Mouse (Mus musculus) embryonic facial prominence, embryonic 10.5 days (tissue): ENCODE results near the gene Dzip1. TPM values are rescaled to one million over a fixed set of nuclear protein-coding genes. Genes with fewer than 3 reads are reported as not detected.

Source experiments
- DNase-seq: peaks from one replicate; pipeline ENCODE4 v3.0.0-alpha.2; 2017; ENCODE audit warnings: low spot score
- H3K27ac ChIP-seq: fragments of 300-500 bp; sonication (generic); replicated peaks from 2 replicates; pipeline ENCODE4 v1.5.1; 2016; ENCODE audit warnings: mild to moderate bottlenecking
- H3K27me3 ChIP-seq: fragments of 300-500 bp; sonication (generic); replicated peaks from 2 replicates; pipeline ENCODE4 v1.6.1; 2016; ENCODE audit warnings: low read depth, mild to moderate bottlenecking; ENCODE audit not compliant: poor library complexity, severe bottlenecking
- H3K36me3 ChIP-seq: fragments of 300-500 bp; sonication (generic); replicated peaks from 2 replicates; pipeline ENCODE4 v1.6.1; 2016; ENCODE audit warnings: mild to moderate bottlenecking, moderate library complexity
- H3K4me1 ChIP-seq: fragments of 300-500 bp; sonication (generic); 2 replicates; pipeline ENCODE4 v1.6.1; 2016
- H3K4me3 ChIP-seq: fragments of 300-500 bp; sonication (generic); 2 replicates; pipeline ENCODE4 v1.5.1; 2016; ENCODE audit warnings: mild to moderate bottlenecking, moderate library complexity
- H3K9me3 ChIP-seq: fragments of 300-500 bp; sonication (generic); 2 replicates; pipeline ENCODE4 v1.6.1; 2016; ENCODE audit warnings: mild to moderate bottlenecking
- WGBS: fragments of 180-500 bp; shearing (Covaris S2); methylation state at CpG from one replicate; pipeline ENCODE4 v1.1.7; 2016; 5-methylcytosine and 5-hydroxymethylcytosine counted together
- polyA plus RNA-seq: library from polyadenylated mRNA; unstranded; fragments of >200 nt; fragmentation: Nextera tagmentation; extraction: Ambion mirVana; gene quantifications from 2 replicates; pipeline ENCODE4 v1.2.1, GENCODE M21; 2016

Gene Dzip1
- polyA plus RNA-seq, 1 experiment from 2014 or later = 25.5 TPM

DNA sequence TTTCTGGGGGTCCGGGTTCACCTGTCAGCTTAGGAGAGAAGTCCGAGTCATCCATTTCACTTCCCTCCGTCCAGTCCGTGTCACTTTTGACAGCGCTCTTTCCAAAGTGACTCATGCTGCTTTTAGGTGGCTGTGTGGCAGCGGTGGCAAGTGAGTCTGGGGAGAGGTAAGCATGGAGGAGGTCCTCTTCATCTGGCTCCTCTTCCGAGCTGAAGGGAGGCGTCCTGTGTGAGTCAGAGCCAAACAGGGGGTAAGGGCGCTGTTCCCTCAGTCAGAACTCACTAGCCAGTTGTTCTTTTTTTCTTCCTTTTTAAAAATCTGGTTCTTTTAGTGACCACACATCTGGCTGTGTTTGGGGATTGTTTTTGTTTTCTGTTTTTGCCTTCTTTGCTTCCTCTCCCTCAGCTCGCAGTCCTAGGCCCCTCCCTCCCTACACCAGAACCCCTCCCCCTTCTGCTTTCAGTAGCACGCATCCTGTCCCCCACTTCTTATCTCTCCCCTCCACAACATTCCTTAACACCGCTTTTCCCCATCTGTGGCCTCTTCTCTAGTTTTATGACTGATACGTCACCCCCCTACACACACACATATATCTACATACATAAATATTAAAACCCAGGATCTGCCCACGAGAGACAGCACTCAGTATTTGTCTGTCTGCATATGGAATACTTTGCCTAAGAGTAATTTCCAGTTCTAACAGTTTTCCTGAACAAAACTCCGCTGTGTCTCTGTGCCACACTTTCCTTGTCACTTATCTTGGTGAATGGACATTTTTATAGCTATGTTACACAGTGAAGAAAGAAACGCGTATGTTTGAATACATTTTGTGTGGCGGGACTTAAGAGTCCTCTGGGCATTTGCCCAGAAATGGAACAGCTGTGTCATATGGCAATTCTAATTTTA lies 41.7 kb downstream of the Dzip1 start:
- 90% methylated on average over 18 of the region's 18 CpGs for WGBS
- Histone ChIP-seq H3K4me1 (no peaks in the 10 kb centered on the region), H3K9me3 (no peaks in the 10 kb centered on the region), H3K4me3 (no peak overlapping the region), H3K27me3 (no peaks in the 10 kb centered on the region), H3K27ac (no peak overlapping the region), H3K36me3 (peaks cover 97% of the 10 kb centered on the region)
- no peak for DNase-seq

DNA sequence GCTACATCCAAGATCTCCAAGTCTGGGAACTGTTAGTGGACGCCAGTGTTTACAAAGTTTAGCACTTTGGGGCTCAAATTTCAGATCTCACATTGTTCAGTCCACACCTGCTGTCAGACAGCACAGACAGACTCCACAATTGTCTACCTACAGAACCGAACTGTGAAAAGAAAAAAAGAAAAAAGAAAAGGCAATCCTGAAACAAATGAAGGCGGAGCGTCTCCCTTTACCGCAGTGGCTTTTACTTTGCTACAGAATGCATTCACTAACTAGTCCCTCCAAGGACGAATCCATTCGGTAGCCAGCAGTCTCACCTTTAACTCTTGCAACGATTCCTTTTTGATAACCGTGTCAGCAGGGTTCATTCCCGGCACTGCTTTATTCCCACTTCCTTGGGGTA lies 44.6 kb downstream of the Dzip1 start:
- no peak overlapping the region for H3K27ac ChIP-seq
- no peaks in the 10 kb centered on the region for H3K9me3 ChIP-seq
- no peaks in the 10 kb centered on the region for H3K4me1 ChIP-seq
- DNase-seq = no peak
- no peaks in the 10 kb centered on the region for H3K27me3 ChIP-seq
- 82% methylated on average over 10 of the region's 10 CpGs for WGBS
- H3K4me3 ChIP-seq = no peak overlapping the region
- peaks cover 95% of the 10 kb centered on the region for H3K36me3 ChIP-seq

DNA sequence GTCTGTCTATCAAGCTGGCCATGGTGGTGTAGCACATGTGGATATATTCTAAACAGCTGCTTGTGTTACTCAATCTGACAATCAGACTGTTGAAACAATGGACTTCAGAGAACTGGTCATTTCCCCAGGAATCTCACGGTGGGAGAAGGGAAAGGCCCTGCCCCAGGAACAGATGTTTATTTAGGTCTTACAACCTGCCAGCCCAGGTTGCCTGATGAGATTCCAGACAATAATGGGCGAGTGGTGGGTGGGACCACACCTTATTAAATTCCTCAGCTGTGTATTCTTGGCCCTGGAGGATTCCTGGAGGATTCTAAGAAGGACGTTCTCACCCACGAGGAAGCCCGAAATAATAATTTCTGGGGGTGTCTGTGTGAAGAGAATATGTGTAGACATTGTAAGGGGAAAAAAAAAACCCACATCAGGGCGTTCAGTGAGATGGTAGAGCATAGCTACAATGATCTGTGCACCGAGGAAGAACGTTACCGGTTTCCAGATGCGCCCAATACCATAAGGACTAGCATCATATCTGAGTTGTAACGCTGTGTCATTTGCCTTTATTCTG lies 46.8 kb downstream of the Dzip1 start:
- no peaks in the 10 kb centered on the region for H3K9me3 ChIP-seq
- H3K4me1 ChIP-seq = peaks cover 5% of the 10 kb centered on the region; the same call in 1 of the 2 replicates
- no peak for DNase-seq
- H3K27ac ChIP-seq = no peak overlapping the region
- WGBS = 88% methylated on average over 11 of the region's 11 CpGs
- H3K4me3 ChIP-seq = no peak overlapping the region
- peaks cover 93% of the 10 kb centered on the region for H3K36me3 ChIP-seq
- H3K27me3 ChIP-seq = no peaks in the 10 kb centered on the region

DNA sequence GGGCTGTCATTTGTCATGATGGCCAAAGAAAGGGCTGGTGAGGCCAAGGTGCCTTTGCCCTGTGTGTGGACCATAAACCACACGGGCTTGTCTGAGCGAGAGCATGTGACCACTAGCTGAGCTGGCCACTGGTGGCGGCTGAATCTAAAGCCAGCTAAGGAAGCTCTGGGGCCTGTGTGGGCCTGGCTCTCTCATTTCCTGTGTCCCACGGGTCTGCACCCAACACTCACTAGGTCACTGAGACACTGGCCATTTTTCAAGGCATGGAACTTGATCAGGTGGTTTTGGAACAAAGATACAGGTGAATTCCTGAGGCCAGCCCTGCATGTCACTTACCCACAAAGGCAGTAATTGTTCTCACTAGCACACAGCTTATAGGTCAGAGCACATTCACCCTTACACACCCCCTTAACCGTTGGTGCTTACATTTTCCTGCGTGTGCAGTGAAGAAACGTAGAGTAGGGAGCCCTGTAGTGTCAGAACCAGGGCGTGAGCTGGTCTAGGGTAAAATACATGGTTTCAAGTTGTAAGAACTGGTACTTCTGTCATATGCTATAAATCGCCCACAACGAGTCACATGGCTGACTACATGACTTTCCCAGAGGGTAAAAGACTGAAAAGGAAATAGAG lies 50.4 kb downstream of the Dzip1 start:
- Histone ChIP-seq H3K4me3 (no peak overlapping the region), H3K9me3 (no peaks in the 10 kb centered on the region), H3K27ac (no peak overlapping the region), H3K4me1 (peaks cover 5% of the 10 kb centered on the region; the same call in 1 of the 2 replicates), H3K27me3 (no peaks in the 10 kb centered on the region), H3K36me3 (peaks cover 72% of the 10 kb centered on the region)
- DNase-seq = no peak
- 74% methylated on average over 10 of the region's 10 CpGs for WGBS

DNA sequence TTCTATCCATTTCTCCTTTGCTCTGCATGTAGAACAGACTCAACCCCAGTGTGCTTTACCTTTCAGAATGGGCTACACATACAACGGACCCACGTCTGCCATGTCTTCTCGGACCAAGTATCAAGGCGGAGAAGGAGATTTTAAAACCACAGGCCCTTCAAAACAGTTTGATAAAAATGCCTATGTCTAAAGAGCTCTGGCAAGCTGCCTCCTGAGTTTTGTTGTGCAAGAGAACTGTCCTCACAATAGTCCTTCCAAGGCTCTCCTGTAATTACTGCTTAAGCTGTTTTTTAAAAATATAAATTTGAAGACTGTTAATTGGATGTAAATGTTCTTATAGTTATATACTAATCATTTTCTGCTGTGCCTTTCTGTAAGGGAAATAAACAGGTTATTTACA lies 51.1 kb downstream of the Dzip1 start:
- H3K27me3 ChIP-seq = no peaks in the 10 kb centered on the region
- H3K36me3 ChIP-seq = peaks cover 64% of the 10 kb centered on the region
- H3K27ac ChIP-seq = no peak overlapping the region
- peaks cover 5% of the 10 kb centered on the region; the same call in 1 of the 2 replicates for H3K4me1 ChIP-seq
- DNase-seq = no peak
- H3K4me3 ChIP-seq = no peak overlapping the region
- no peaks in the 10 kb centered on the region for H3K9me3 ChIP-seq
- 94% methylated on average over 4 of the region's 4 CpGs for WGBS

DNA sequence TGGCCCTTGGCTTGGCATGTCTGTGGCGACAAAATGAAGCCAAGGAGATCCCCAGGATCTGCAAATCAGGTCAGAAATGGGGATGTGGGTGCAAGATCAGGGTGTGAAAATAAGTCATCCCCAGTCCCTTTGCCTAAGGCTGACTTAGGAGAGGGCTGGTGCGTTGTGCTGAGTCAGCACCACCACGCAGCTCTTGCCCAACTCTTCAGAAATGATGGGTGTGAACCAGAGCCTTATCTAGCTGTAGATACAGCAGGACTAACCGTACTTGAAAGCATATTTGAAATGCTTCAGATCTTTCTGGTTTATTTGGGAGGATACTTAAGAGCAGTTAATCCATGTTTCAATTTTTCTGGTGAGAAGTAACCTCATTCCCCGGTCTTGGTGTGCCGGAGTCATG lies 55.5 kb downstream of the Dzip1 start:
- no peak for DNase-seq
- Histone ChIP-seq H3K4me1 (peaks cover 11% of the 10 kb centered on the region), H3K36me3 (peaks cover 25% of the 10 kb centered on the region), H3K27ac (no peak overlapping the region), H3K4me3 (no peak overlapping the region), H3K27me3 (no peaks in the 10 kb centered on the region), H3K9me3 (no peaks in the 10 kb centered on the region)
- WGBS = 92% methylated on average over 6 of the region's 6 CpGs

DNA sequence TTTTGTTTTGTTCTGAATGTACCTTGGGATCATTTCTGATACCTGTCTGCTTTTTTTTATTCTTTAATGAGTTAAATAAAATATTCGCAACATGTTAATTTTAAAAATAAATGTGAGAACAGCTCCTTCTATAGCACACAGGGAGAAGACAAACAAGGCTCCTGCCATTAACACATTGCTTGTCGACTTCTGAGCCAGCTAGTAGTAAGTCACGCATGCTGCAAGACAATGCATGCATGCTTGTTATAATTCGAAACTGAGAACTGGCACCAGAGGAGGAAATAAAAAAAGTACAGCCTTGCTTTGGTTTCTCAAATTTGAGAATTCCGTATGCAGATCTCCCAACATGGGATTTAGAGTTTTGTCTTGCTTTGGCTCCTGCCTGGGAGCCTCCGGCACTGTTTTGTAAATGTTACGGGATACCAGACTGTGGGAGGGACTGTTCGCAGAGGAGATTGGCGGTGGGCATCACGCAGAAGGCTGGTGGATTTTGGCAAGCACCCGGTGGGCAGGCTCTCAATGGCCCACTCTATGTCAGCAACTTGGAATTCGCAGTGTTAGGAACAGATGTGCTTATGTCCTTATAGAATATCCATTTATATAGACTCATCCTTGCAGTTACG lies 57.0 kb downstream of the Dzip1 start:
- 85% methylated on average over 13 of the region's 13 CpGs for WGBS
- peaks cover 10% of the 10 kb centered on the region; the same call in 1 of the 2 replicates for H3K36me3 ChIP-seq
- no peak for DNase-seq

DNA sequence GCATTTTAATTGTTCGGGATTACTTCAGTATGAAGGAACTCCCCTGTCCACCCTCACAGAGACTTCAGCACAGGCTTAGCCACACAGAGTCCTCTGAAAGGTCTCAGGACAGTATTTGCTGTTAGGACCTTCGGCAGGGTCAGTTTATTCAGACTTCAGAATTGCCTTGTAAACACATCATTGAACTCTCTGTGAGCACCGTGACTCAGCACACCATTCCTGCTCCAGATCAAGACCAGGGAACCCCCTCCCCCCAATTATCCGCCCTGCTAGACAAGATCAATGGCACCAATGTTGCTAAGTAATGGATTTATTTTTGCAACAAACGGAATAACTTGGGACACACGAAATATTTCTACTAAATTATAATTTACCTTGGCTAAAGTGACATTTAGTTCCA lies 57.9 kb downstream of the Dzip1 start:
- DNase-seq = no peak
- peaks cover 5% of the 10 kb centered on the region; the same call in 1 of the 2 replicates for H3K36me3 ChIP-seq
- H3K4me1 ChIP-seq = peaks cover 10% of the 10 kb centered on the region
- no peak overlapping the region for H3K27ac ChIP-seq
- H3K9me3 ChIP-seq = no peaks in the 10 kb centered on the region
- no peak overlapping the region for H3K4me3 ChIP-seq
- no peaks in the 10 kb centered on the region for H3K27me3 ChIP-seq
- 61% methylated on average over 6 of the region's 6 CpGs for WGBS

More for the DNA sequence above, 57.0 kb downstream of the Dzip1 start:
- Histone ChIP-seq H3K9me3 (no peaks in the 10 kb centered on the region), H3K4me1 (peaks cover 10% of the 10 kb centered on the region), H3K27ac (no peak overlapping the region), H3K27me3 (no peaks in the 10 kb centered on the region), H3K4me3 (no peak overlapping the region)

DNA sequence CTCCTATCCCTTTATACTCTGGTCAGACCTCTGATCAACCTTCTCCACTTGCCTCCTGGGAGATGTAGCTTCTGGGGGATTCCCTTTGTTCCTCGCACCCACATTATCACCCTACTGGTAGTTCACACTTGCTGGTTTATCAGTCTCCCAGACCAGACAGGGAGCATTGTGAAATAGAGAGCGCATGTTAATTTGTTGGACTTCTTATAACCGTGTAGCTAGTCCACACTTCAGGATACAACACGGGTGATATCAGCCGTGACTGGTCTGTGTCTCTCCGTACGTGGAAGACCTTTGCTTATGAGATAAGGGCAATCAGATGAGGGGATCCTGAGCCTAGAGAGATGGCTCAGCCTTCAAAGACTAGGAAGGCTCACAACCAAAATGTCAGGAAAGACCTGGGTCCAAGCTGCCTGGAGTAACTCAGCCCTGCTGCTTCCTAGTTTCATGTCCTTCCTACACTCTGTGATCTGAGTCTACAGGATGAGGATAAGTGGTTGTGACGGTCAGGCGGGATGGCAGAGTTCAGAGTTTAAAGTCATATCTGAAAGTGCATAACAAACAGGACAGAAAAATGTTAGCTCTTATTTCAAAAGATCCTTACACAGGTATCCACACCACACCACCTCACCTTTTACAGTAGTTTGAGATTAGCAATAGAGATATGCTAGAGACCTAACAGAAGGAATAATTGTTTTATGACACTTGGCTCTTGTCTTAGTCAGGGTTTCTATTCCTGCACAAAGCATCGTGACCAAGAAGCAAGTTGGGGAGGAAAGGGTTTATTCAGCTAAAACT lies 59.0 kb downstream of the Dzip1 start:
- 89% methylated on average over 10 of the region's 10 CpGs for WGBS
- H3K36me3 ChIP-seq = peaks cover 2% of the 10 kb centered on the region; the same call in 1 of the 2 replicates

DNA sequence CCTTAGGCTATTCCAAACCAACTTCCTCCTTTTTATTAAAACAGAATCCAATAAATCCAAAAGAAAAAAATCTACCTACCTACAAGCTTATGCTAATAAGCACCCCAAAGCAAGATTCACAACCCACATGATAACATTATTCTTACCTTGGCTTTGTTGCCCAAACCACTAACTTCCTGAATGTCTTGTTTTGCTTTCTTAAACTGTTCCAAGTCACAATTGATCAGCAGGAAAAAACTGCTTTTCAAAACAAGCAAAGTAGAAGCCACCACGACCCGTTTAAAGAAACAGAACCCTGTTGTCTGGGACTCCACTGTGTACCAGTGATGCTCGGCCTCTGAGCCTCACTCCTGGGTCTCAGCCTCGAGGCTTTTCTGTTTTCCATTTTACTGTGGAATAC lies 60.4 kb downstream of the Dzip1 start:
- Histone ChIP-seq H3K4me3 (no peak overlapping the region), H3K36me3 (no peaks in the 10 kb centered on the region), H3K27me3 (no peaks in the 10 kb centered on the region), H3K27ac (no peak overlapping the region), H3K4me1 (peaks cover 10% of the 10 kb centered on the region), H3K9me3 (no peaks in the 10 kb centered on the region)
- DNase-seq = no peak
- 32% methylated on average over 4 of the region's 4 CpGs for WGBS

More for the DNA sequence above, 59.0 kb downstream of the Dzip1 start:
- peaks cover 10% of the 10 kb centered on the region for H3K4me1 ChIP-seq
- no peak for DNase-seq
- no peaks in the 10 kb centered on the region for H3K9me3 ChIP-seq
- no peaks in the 10 kb centered on the region for H3K27me3 ChIP-seq
- H3K4me3 ChIP-seq = no peak overlapping the region
- no peak overlapping the region for H3K27ac ChIP-seq

DNA sequence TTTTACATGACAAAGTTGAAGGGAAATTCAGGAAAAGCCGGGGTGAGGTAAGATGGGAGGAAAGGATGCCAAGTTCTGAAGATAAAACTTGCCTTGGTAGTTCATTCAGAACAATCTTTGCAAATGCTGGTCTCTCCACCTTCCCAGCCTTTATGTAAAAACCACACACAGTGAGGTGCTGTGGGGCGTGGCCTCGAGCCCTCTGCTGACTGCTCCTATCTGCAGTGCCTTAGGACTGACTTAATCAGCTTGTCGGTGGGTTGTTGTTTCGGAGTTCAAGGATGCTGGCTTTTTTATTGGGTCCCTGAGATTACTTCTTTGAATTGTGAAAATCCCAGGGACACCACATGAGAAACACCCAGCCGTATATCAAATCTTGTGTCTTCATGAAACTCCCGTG lies 63.0 kb downstream of the Dzip1 start:
- H3K36me3 ChIP-seq = no peaks in the 10 kb centered on the region
- no peak for DNase-seq
- no peaks in the 10 kb centered on the region for H3K9me3 ChIP-seq
- no peak overlapping the region for H3K4me3 ChIP-seq
- no peak overlapping the region for H3K27ac ChIP-seq
- WGBS = 68% methylated on average over 7 of the region's 7 CpGs
- H3K4me1 ChIP-seq = peaks cover 12% of the 10 kb centered on the region
- peaks cover 9% of the 10 kb centered on the region for H3K27me3 ChIP-seq

DNA sequence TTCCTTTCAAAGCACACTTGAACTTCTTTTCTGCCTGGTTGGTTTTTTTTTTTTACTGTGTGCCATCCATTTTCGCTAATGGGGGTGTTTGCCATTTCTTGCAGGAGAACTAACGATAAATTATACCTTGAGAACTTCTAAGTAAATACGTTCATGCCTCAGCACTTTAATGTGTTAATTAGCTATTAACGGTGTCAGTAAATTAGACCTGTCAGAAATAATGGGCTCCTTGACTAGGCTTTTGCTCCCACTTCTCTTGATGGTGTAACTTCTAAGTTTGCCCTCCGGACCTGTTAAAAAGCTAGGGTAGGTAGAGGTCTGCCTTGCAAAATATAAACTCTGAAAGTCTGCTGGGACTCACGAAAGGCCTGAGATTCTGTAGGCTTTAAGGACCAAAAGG lies 66.9 kb downstream of the Dzip1 start:
- H3K4me3 ChIP-seq = no peak overlapping the region
- no peaks in the 10 kb centered on the region for H3K9me3 ChIP-seq
- peaks cover 45% of the 10 kb centered on the region for H3K27me3 ChIP-seq
- 65% methylated on average over 6 of the region's 6 CpGs for WGBS
- no peak overlapping the region for H3K27ac ChIP-seq
- DNase-seq = no peak
- H3K4me1 ChIP-seq = peaks cover 29% of the 10 kb centered on the region
- no peaks in the 10 kb centered on the region for H3K36me3 ChIP-seq
